Mouse (Mus musculus) spleen, postnatal 10 days (tissue): ENCODE data around the gene Exoc3.

Experiments
- DNase-seq, 2 experiments: peaks; one replicate each; pipeline ENCODE4 v3.0.0; 2021 to 2022; ENCODE audit warnings: low spot score in 2 of 2

The Exoc3 gene

GRCm38 (mm10) chr13:74208317-74208985, at the start of gene Exoc3:
Gene Exoc3 (minus strand): TSS chr13:74208732.
- DNase-seq: peak; percentile 83 to 92

GRCm38 (mm10) chr13:74246494-74246893, 38.0 kb upstream of the Exoc3 start:
- DNase-seq: peak in 1 of 2 experiments; percentile 15

- DNase-seq: no peak
These were observed 37.3 kb upstream of the Exoc3 start for GRCm38 (mm10) chr13:74245899-74246231.

GRCm38 (mm10) chr13:74245214-74245898, 36.8 kb upstream of the Exoc3 start:
- DNase-seq: peak in 1 of 2 experiments; percentile 18

GRCm38 (mm10) chr13:74237574-74237973, 29.0 kb upstream of the Exoc3 start:
- DNase-seq: no peak

- DNase-seq: no peak
These were observed 12.1 kb upstream of the Exoc3 start for GRCm38 (mm10) chr13:74220659-74221058.

GRCm38 (mm10) chr13:74218441-74218840, 9.9 kb upstream of the Exoc3 start:
- no peak for DNase-seq

- DNase-seq: peak in 1 of 2 experiments; percentile 42
These were observed 434 bp upstream of the Exoc3 start for GRCm38 (mm10) chr13:74208986-74209345.

GRCm38 (mm10) chr13:74196451-74196850, 12.1 kb downstream of the Exoc3 start:
- no peak for DNase-seq

GRCm38 (mm10) chr13:74192613-74193012, 15.9 kb downstream of the Exoc3 start:
- DNase-seq: no peak

- DNase-seq: no peak
These were observed 25.4 kb downstream of the Exoc3 start for GRCm38 (mm10) chr13:74183011-74183695.

GRCm38 (mm10) chr13:74172036-74172435, 36.5 kb downstream of the Exoc3 start:
- no peak for DNase-seq

GRCm38 (mm10) chr13:74169446-74170164, 38.9 kb downstream of the Exoc3 start:
- DNase-seq: no peak

- no peak for DNase-seq
These were observed 41.0 kb downstream of the Exoc3 start for GRCm38 (mm10) chr13:74167492-74167891.

GRCm38 (mm10) chr13:74167057-74167413, 41.5 kb downstream of the Exoc3 start:
- no peak for DNase-seq

- DNase-seq: peak; percentile 30 to 78
These were observed 42.0 kb downstream of the Exoc3 start for GRCm38 (mm10) chr13:74166348-74167056.

GRCm38 (mm10) chr13:74147327-74147726, 61.2 kb downstream of the Exoc3 start:
- no peak for DNase-seq

GRCm38 (mm10) chr13:74145983-74146622, 62.4 kb downstream of the Exoc3 start:
- no peak for DNase-seq

GRCm38 (mm10) chr13:74144120-74144884, 64.2 kb downstream of the Exoc3 start:
- no peak for DNase-seq

- no peak for DNase-seq
These were observed 65.2 kb downstream of the Exoc3 start for GRCm38 (mm10) chr13:74143282-74143681.
